Mouse (Mus musculus) limb, embryonic 11.5 days (tissue): ENCODE results near the gene Mphosph9. TPM values are rescaled to one million over a fixed set of nuclear protein-coding genes. Genes with fewer than 3 reads are reported as not detected.

Experiments
- ATAC-seq: fragments of 200-750 bp; cut with Nextera tagmentation; 2 replicates; pipeline ENCODE4 v1.8.0; 2017; ENCODE audit warnings: low read depth; ENCODE audit not compliant: insufficient number of reproducible peaks, low FRiP score, low TSS enrichment
- DNase-seq: peaks from one replicate; pipeline ENCODE4 v3.0.0-alpha.2; 2015; ENCODE audit warnings: low spot score
- H3K27ac ChIP-seq: fragments of 300-500 bp; sonication (generic); replicated peaks from 2 replicates; pipeline ENCODE4 v1.5.1; 2014; ENCODE audit warnings: low read depth, mild to moderate bottlenecking, low read length
- H3K27me3 ChIP-seq: fragments of 300-500 bp; sonication (generic); 2 replicates; pipeline ENCODE4 v1.6.1; 2014; ENCODE audit warnings: mild to moderate bottlenecking, low read length, mixed read lengths; ENCODE audit not compliant: control insufficient read depth, insufficient read depth
- H3K36me3 ChIP-seq: fragments of 300-500 bp; sonication (generic); 2 replicates; pipeline ENCODE4 v1.6.1; 2014; ENCODE audit warnings: mild to moderate bottlenecking, low read length, moderate library complexity, mixed read lengths; ENCODE audit not compliant: control insufficient read depth, insufficient read depth
- H3K4me1 ChIP-seq: fragments of 300-500 bp; sonication (generic); 2 replicates; pipeline ENCODE4 v1.6.1; 2014; ENCODE audit warnings: low read length, mixed read lengths; ENCODE audit not compliant: control insufficient read depth, insufficient read depth
- H3K4me2 ChIP-seq: fragments of 300-500 bp; sonication (generic); 2 replicates; pipeline ENCODE4 v1.6.1; 2014; ENCODE audit warnings: low read depth, mild to moderate bottlenecking, moderate library complexity; ENCODE audit not compliant: severe bottlenecking
- H3K4me3 ChIP-seq: fragments of 300-500 bp; sonication (generic); 2 replicates; pipeline ENCODE4 v1.5.1; 2014; ENCODE audit warnings: low read depth, low read length
- H3K9ac ChIP-seq: fragments of 300-500 bp; sonication (generic); 2 replicates; pipeline ENCODE4 v1.6.1; 2014; ENCODE audit warnings: mild to moderate bottlenecking, low read length
- H3K9me3 ChIP-seq: fragments of 300-500 bp; sonication (generic); 2 replicates; pipeline ENCODE4 v1.6.1; 2016; ENCODE audit warnings: low read length; ENCODE audit not compliant: control insufficient read depth
- WGBS: fragments of 180-500 bp; shearing (Covaris S2); extraction: QIAGEN DNeasy Blood & Tissue Kit; methylation state at CpG from one replicate; pipeline ENCODE4 v1.1.7; 2014; 5-methylcytosine and 5-hydroxymethylcytosine counted together
- polyA plus RNA-seq: library from polyadenylated mRNA; unstranded; fragments of >200 nt; fragmentation: Nextera tagmentation; extraction: Ambion mirVana; gene quantifications from 2 replicates; pipeline ENCODE4 v1.2.1, GENCODE M21; 2014

Gene Mphosph9
- polyA plus RNA-seq, 1 experiment from 2014 or later, result 18.3 TPM

GRCm38 (mm10) chr5:124233874-124234661 lies 93.7 kb downstream of the Mphosph9 start:
- Histone ChIP-seq H3K9me3 (no peaks in the 10 kb centered on the region), H3K9ac (no peak overlapping the region), H3K4me2 (no peak overlapping the region), H3K4me1 (no peaks in the 10 kb centered on the region), H3K4me3 (no peak overlapping the region), H3K36me3 (no peaks in the 10 kb centered on the region), H3K27me3 (no peaks in the 10 kb centered on the region), H3K27ac (no peak overlapping the region)
- WGBS, result 58% methylated on average over 12 of the region's 12 CpGs
- DNase-seq, result no peak
- ATAC-seq, result no peak

GRCm38 (mm10) chr5:124233144-124233465 lies 94.7 kb downstream of the Mphosph9 start:
- ATAC-seq, result no peak
- H3K4me3 ChIP-seq, result no peak overlapping the region
- no peak overlapping the region for H3K4me2 ChIP-seq
- no peak overlapping the region for H3K27ac ChIP-seq
- 85% methylated on average over 8 of the region's 8 CpGs for WGBS
- H3K9ac ChIP-seq, result no peak overlapping the region
- no peaks in the 10 kb centered on the region for H3K27me3 ChIP-seq
- no peaks in the 10 kb centered on the region for H3K9me3 ChIP-seq
- no peak for DNase-seq
- H3K36me3 ChIP-seq, result no peaks in the 10 kb centered on the region
- H3K4me1 ChIP-seq, result no peaks in the 10 kb centered on the region

DNA sequence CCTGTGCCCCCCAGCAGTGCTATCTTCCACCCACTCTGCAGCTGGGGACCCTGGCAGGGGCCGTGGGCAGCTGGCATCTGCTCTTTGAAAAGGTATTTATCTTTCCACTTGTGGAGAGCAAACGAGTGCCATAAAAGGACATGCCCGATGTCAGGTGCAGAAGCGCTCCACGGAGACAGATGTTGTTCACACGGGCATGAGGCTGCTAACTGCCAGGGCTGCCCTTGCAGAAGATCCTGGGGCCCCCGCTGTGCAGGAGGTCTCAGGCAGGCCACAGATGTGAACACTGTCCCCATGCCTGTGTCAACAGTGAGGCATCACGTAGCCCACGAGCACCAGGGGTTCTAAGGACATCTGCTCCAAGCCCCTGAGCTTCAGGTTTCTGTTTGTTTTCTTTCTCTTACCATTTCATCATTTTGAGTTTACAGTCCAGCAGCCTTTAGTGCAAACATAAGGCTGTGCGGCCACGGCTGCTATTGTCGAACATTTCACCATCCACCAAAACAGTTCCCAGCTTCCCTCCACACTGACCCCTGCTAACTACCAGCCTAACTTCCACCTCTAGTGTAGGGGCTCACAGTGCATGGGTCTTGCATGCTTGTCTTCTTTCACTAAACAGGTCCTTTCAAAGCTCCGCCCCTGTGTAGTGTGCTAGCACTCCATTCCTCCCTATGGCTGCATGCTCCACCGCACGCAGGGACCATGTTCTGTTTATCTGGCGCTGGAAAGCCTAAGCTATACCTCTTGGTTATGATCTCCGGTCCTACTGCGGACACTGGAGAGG lies 95.2 kb downstream of the Mphosph9 start:
- Histone ChIP-seq H3K27me3 (no peaks in the 10 kb centered on the region), H3K9me3 (no peaks in the 10 kb centered on the region), H3K9ac (no peak overlapping the region), H3K27ac (no peak overlapping the region), H3K4me1 (no peaks in the 10 kb centered on the region), H3K4me2 (no peak overlapping the region), H3K36me3 (no peaks in the 10 kb centered on the region), H3K4me3 (no peak overlapping the region)
- ATAC-seq, result no peak
- WGBS, result 64% methylated on average over 18 of the region's 18 CpGs
- no peak for DNase-seq

DNA sequence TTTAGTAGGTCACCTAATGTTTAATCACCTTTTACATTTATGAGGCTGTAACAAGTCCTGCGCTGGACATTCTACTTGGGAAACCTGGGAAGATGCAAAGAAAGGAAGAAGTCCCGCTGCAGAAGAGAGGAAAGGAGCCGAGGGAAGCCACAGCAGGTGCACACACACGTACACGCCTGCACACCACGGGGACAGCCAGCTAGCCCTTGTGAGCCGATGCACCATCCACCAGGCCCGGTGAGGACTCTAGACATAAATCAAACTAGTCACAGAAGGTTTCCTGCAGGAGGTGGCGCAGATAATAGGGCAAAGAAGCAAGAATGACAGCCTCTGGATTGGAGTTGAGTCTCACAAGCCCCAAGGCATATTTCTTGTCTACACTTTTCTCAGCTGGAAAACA lies 97.3 kb downstream of the Mphosph9 start:
- WGBS, result 82% methylated on average over 9 of the region's 9 CpGs

DNA sequence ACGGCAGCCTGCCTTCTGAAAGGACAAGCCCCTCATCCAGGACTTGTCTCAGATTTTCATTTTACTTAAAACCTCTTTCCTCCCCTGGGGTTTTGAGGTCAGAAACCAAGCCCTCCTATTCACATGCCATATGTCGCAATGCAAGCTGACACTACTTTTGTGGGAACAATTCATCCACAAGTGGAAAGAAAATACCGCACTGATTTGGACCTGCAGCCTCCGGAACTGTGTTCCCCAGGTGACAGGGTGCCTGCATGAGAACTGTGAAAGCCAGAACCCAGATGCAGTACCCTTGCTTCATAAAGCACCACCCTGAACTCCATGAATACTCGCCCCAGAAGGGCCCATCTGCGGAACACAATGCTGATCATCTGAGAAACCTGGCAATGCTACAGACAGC lies 100.6 kb downstream of the Mphosph9 start:
- H3K9me3 ChIP-seq, result no peaks in the 10 kb centered on the region
- H3K36me3 ChIP-seq, result no peaks in the 10 kb centered on the region; the same call in 1 of the 2 replicates
- DNase-seq (no peak), ATAC-seq (no peak)
- no peaks in the 10 kb centered on the region for H3K27me3 ChIP-seq
- H3K9ac ChIP-seq, result no peak overlapping the region
- WGBS, result 73% methylated on average over 6 of the region's 6 CpGs
- no peaks in the 10 kb centered on the region for H3K4me1 ChIP-seq
- H3K4me2 ChIP-seq, result no peak overlapping the region
- H3K27ac ChIP-seq, result no peak overlapping the region
- no peak overlapping the region for H3K4me3 ChIP-seq

More for the DNA sequence above, 97.3 kb downstream of the Mphosph9 start:
- DNase-seq (no peak), ATAC-seq (no peak)
- Histone ChIP-seq H3K27me3 (no peaks in the 10 kb centered on the region), H3K27ac (no peak overlapping the region), H3K4me3 (no peak overlapping the region), H3K9ac (no peak overlapping the region), H3K36me3 (no peaks in the 10 kb centered on the region; the same call in 1 of the 2 replicates), H3K9me3 (no peaks in the 10 kb centered on the region), H3K4me2 (no peak overlapping the region), H3K4me1 (no peaks in the 10 kb centered on the region)

- H3K4me3 ChIP-seq, result no peak overlapping the region
- DNase-seq, result no peak
- H3K4me1 ChIP-seq, result no peaks in the 10 kb centered on the region
- no peaks in the 10 kb centered on the region for H3K9me3 ChIP-seq
- no peaks in the 10 kb centered on the region for H3K27me3 ChIP-seq
- H3K27ac ChIP-seq, result no peak overlapping the region
- no peak for ATAC-seq
- H3K9ac ChIP-seq, result no peak overlapping the region
- no peak overlapping the region for H3K4me2 ChIP-seq
- H3K36me3 ChIP-seq, result no peaks in the 10 kb centered on the region; the same call in 1 of the 2 replicates
- 91% methylated on average over 4 of the region's 4 CpGs for WGBS
Observed at GRCm38 (mm10) chr5:124226494-124226893, 101.3 kb downstream of the Mphosph9 start.

DNA sequence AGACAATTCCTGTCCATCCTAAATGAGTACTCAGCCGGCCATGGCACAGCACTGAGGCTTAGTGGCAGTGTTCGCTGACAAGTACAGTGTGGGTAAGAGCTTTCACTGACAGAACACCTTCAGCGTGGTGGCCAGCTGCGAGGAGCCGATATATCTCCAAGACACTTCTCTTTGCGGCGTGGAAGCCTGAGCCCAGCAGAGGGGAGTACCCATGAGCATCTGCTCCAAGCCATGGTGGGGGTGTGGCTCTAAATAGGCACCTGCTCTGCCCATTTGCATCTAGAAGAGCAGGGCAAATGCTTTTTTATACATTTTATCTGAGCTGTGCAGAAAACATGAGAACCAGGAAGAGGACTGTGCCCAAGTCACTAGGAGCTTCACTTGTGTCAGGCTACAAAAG lies 101.9 kb downstream of the Mphosph9 start:
- 93% methylated on average over 7 of the region's 7 CpGs for WGBS
- no peaks in the 10 kb centered on the region for H3K27me3 ChIP-seq
- DNase-seq, result no peak
- no peak overlapping the region for H3K27ac ChIP-seq
- H3K4me1 ChIP-seq, result no peaks in the 10 kb centered on the region
- no peaks in the 10 kb centered on the region; the same call in 1 of the 2 replicates for H3K36me3 ChIP-seq
- H3K4me2 ChIP-seq, result no peak overlapping the region
- no peak for ATAC-seq
- H3K4me3 ChIP-seq, result no peak overlapping the region
- H3K9ac ChIP-seq, result no peak overlapping the region
- no peaks in the 10 kb centered on the region for H3K9me3 ChIP-seq

DNA sequence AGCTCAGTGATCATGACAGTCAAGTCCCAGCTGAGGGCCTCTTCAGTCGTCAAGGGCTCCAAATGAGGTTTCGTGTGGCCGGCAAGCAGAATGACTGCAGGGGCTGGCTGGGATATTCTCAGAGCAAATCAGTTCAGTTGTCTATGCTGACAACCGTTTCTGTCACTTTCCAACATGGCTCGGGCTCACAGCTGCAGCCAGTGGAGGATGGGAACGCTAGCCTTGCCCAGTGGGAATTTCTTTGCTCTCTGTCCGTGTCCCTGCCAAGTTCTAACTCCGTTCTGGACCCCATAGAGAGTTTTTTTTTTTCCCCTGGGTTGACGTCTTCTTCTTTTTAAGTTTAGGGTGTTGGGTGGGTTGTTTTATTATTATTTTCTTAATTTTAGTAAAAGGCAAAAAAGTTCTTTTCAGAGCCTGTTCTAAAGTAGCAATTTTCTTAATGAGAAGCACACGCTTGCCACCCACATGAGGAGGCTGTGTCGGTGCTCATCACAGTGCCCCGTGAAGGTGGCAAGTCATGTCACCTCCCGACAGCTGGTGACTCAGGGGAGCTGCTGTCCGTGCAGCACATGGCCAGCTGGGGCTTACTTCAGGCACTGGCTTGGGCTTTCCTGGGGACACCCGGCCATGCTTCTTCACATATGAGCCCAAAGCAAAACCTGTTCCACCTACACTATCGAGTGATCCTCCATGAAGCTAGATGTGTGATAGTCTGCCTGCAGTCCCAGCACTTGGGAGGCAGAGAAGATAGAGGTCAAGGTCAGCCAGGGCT lies 103.3 kb downstream of the Mphosph9 start:
- DNase-seq (no peak), ATAC-seq (no peak)
- Histone ChIP-seq H3K4me3 (no peak overlapping the region), H3K27ac (no peak overlapping the region), H3K4me2 (no peak overlapping the region), H3K4me1 (no peaks in the 10 kb centered on the region), H3K27me3 (no peaks in the 10 kb centered on the region), H3K36me3 (no peaks in the 10 kb centered on the region; the same call in 1 of the 2 replicates), H3K9ac (no peak overlapping the region), H3K9me3 (no peaks in the 10 kb centered on the region)
- WGBS, result 55% methylated on average over 16 of the region's 16 CpGs
